Mouse (Mus musculus) kidney, adult 11 months (tissue): ENCODE measurements around the gene Wdr31.

Experiments
- DNase-seq: peaks from one replicate; pipeline ENCODE4 v3.0.0; 2022

Gene Wdr31

GRCm38 (mm10) chr4:62437256-62437778 is 33.4 kb downstream of the Wdr31 start:
- DNase-seq = no peak

DNA sequence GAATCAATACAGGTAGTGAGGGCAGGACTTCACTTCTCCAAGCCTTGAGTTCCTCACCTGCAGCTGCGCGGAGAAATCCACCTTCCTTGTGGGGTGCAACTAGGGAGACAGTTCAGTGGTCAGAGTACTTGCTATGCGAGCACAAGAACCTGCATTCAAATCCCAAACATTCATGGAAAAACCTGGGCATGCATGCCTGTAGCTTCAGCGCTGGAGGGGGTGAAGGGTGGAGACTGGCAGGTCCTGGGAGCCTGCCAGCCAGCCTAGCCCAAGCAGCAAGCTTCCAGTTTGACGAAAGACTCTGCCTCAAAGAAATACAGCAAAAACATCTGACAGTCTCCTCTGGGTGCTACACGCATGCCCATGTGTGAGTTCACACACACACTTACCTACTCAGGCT is 35.6 kb downstream of the Wdr31 start, which contains the start of gene Rnf183:
TSS of gene Rnf183 (minus strand) at position 172 of the 400 bp plus-strand sequence.
- peak; percentile 67 for DNase-seq

GRCm38 (mm10) chr4:62433939-62434870 is 36.5 kb downstream of the Wdr31 start:
- peak; percentile 61 for DNase-seq

DNA sequence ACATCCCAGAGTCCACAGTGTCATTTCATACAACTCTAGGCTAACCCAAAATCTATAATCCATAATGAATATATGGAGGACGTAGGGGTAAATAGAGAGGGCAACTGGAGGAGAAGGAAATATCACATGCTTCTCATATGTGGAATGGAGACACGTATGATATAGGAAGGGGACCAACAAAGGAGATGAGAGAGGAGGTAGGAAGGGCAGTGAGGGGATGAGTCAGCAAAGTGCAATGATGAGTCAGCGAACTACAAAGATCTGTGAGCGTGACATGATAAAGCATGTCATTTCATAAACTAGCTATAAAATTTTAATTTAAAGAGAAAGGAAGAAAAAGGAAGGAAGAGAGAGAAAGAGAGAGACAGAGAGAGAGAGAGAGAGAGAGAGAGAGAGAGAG is 39.2 kb downstream of the Wdr31 start:
- no peak for DNase-seq

DNA sequence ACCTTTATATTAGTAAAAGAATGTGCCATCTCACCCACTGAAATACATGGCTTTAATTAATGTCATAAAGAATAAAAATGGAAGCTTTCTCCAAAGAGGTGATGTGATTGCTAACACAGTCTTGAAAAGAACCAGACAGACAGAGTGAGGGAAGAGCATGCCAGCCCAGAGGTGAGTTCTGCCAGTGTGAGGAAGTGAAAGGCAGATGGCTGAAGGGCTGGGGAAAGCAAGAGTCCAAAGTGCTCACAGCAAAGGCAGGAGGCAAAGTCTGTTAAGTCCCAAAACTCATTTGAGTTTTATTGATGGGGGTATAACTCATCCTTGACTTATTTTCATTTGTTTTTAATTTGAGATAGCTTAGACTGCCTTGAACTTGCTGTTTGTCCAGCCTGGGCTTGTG is 40.0 kb downstream of the Wdr31 start:
- no peak for DNase-seq

- no peak for DNase-seq
These were observed 41.1 kb downstream of the Wdr31 start for GRCm38 (mm10) chr4:62429616-62430015.

DNA sequence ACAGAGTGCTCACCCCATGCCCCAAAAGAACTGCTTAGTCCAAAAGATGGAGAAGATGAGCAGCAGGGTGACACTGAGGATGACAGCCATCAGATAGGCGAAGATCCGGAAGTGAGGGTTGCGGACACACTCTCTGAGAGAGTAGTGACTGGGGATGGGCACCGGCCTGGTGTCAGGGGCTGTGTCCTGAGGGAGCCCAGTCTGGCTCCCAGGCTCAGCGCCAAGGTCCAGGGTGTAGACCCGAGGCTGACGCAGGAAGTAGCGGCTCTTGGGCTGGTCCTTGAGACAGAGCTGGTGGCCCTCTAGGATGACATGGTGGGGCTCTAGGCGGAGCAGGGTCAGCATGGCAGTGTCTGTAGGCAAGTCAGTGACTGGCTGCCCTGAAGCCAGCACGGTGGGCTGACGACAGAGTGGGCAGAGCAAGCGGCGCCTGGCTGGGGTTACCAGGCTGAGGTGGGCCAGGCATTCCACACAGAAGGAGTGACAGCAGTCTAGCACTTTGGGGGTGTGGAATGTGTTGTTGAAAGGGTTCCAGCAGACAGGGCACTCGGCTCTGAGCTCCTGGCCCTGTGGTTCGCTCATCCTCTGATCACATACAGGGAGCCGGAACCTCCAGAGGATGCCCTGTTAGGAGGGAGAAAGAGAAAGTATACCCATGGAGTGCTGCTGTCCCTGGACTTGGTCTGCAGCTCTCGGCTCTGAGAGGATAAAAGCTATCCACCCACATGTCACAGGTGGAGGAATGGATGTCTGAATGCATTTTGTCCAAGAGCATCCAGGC is 42.5 kb downstream of the Wdr31 start:
- DNase-seq = no peak

- DNase-seq = no peak
These were observed 44.8 kb downstream of the Wdr31 start for GRCm38 (mm10) chr4:62425891-62426290.

GRCm38 (mm10) chr4:62419091-62419490 is 51.6 kb downstream of the Wdr31 start:
- no peak for DNase-seq

DNA sequence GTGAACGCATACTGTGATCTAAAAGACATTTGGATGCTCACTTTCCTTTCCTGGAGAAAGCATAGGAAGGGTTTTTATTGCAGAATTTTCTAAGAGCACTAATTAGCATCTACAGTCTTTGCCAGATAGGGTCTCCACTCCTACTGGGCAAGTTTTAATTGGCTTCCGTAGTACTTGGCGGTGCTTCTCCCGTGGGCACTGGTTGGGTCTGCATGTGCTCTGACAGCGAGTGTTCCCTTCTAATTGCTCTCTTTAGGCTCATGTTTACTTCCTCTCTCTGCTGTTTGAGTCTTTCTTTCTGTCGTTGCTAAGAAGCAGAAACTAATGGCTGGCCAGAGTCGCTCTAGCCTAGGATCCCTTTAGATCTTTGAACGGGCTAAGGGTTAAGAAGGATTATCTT is 52.2 kb downstream of the Wdr31 start:
- DNase-seq = no peak

DNA sequence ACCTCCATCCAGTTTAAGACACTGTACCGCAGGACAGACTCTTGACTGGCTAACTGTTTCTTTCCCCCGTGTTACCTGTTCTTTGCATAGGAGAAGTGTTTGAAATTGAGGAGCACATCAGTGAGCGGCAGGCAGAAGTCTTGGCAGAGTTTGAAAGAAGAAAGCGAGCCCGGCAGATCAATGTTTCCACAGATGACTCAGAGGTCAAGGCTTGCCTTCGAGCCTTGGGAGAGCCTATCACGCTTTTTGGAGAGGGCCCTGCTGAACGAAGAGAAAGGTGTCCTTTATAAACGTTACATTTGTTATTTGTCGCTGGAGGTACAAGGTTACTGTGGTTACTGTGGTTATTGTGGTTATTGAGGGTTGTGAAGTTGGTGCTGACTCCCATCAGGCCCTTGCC is 59.1 kb downstream of the Wdr31 start:
- no peak for DNase-seq

GRCm38 (mm10) chr4:62410325-62410724 is 60.4 kb downstream of the Wdr31 start:
- no peak for DNase-seq

DNA sequence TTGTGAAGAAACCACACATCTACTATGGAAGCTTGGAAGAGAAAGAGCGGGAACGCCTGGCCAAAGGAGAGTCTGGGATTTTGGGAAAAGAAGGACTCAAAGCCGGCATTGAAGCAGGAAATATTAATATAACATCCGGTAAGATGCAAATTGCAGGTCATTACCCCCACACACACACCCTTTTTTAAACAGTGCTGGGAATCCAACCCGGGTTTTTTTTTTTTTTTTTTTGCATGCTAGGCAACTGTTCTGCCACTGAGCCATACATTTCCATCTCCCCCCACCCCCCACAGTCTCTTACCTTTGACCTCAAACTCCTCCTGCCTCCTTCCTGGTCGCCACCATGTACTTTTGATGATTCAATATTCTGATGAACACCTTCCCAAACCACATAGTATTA is 61.1 kb downstream of the Wdr31 start:
- DNase-seq = no peak

DNA sequence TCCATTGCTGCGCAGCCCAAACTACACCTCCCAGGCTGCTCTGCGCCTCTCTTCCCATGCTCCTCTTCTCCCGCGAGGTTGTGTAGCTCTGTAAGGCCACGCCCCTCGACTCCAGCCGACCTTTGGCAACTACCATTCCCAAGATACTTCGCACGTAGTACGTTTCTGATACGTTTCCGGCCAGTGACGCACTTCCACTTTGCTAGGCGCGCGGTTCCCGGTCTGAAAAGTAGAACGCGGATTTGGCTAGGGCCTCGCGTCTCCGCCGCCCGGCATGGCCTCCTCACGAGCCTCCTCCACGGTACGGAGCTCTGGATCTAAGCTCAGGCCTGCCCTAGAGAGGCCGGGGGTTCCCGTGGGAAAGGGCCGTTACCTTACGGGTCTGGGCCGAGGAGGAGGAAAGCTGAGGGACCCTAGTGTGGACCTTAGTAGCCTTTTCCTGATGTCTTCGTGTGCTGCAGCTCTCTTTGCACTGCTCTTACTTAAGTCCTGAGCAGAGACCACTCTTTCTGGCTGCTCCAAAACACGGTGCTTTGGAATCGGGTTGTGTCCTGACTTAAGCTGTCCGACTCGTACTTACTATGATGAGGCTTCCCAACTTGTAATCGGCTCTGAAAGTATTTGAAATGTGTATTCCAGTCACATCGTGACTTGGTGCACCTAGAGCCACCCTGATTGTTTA is 62.0 kb downstream of the Wdr31 start, which contains the start of the genes Cdc26 and Prpf4:
TSS of gene Cdc26 (minus strand) at position 42 of the 682 bp plus-strand sequence.
TSS of gene Prpf4 (plus strand) at position 197 of the 682 bp plus-strand sequence.
- peak; percentile 99 for DNase-seq

DNA sequence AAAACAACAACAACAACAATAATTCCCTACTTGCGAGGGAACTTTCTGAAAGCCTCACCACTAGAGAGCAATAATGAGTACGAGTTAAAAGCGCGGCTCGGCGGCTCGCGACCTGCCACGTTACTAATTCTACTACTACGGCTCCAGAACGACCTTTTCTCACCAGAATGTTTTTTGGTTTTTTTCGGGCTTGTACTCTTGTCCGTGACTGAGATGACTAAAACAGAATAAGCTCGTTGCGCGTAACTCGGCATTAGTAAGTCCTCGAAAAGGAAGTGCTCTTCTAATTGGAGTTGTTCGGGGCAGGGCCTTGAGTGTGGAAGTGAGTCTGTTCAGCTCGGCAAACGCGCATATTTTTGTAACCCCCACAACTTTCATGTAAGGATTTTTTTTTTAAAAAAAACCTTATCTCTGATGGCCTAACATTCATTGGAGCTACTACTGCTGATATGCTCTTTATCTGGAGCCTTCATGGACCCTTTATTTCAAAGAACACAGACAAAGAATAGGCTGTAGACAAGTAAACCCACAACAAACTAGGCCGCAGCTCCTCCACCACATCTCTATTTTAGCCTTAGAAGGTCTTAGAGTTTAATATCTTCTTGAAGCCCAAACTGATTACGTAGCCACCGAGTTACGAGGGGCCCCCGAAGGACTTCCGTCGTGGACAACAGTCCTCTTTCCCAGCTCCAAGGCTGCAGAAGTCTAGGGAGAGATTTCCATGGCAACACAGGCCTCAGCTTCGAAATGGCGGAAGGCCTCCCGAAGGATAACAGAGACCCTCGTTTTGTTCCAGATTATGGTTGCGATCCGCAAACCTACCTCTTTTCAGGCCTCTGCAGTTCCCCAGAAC is 62.7 kb downstream of the Wdr31 start:
- DNase-seq = peak; percentile 46

DNA sequence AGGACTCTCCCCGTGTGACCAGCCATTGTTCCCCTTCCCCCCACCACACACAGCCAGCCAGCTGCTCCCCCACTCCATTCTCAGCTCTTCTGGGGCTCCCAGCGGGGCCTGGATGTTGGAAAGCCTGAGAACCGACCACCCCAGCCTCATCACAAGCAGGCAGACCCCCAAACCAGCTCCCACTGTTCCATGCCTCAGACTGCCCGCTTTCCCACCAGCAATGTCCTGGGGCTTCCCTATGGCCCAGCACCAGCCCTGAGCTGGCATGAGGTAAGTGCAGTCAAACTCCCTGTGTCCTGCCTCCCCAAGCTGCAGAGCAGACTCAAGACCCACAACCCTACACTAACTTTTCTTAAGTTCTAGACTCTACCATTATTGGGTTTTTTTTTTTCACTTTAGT is 64.6 kb downstream of the Wdr31 start:
- no peak for DNase-seq

GRCm38 (mm10) chr4:62398956-62399355 is 71.7 kb downstream of the Wdr31 start:
- DNase-seq = no peak
